Comparison of ENCODE assay signal across 9 mouse cellular contexts in the genomic region with DNA sequence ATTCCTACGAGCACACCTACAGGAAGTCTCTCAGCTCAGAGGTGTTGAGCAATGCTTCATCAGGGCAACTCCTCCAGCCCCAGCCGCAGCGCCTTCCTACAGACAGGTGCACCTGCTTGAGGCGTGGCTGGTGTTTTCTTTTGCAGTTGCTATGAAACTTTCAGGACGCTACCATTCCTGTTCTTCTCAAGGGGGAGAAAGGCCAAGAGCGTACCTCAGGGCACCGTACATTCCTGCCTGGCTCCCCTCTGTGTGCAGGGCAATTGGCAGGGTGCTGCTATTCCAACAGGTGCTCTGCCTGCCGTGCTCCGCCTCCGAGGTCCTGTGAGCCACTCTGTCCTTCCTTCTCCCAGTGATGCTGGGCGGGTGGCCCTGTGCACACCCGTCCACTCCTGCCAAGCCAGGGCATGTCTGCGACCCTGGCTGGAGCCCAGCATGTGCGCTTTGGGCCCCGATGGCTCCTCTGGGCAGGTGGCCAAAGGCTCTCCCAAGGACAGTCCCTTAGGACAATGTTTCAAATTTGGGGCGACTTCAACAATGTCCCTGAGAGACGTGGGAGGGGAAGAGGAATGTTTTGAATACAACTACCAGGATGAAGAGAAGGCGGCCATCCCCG.
DNase-seq lines count a peak whose midpoint lies in the region; ATAC-seq lines count a peak whose summit lies in the region.
"Had no signal": no experiment of that assay in that cellular context is flagged by ENCODE, and none has a peak within 500 bp of the region (broad histone marks: within the 10 kb centered on the region; RNA-seq: fewer than 3 reads in every experiment).

No protein-coding gene starts in this region.

- no peak overlapping the region for H3K9ac ChIP-seq in hindbrain, embryonic 15.5 days
- no peak overlapping the region for H3K9ac ChIP-seq in hindbrain, embryonic 13.5 days
- no peak overlapping the region for H3K9ac ChIP-seq in heart, embryonic 16.5 days (ENCODE audit: low read length)
- no peak overlapping the region for H3K9ac ChIP-seq in liver, embryonic 16.5 days (ENCODE audit: low read depth, low read length)
- H3K9ac ChIP-seq: liver, embryonic 13.5 days had no signal

- peaks cover 5% of the 10 kb centered on the region for H3K4me1 ChIP-seq in hindbrain, embryonic 15.5 days (replicated peaks)
- no peaks in the 10 kb centered on the region for H3K4me1 ChIP-seq in hindbrain, embryonic 13.5 days (replicated peaks)
- peaks cover 12% of the 10 kb centered on the region for H3K4me1 ChIP-seq in heart, embryonic 16.5 days (ENCODE audit: control insufficient read depth, insufficient read depth, low read length)
- H3K4me1 ChIP-seq in liver, embryonic 16.5 days (ENCODE audit: control insufficient read depth, low read depth, low read length): peaks cover 15% of the 10 kb centered on the region

- no peaks in the 10 kb centered on the region for H3K9me3 ChIP-seq in hindbrain, embryonic 15.5 days
- no peaks in the 10 kb centered on the region for H3K9me3 ChIP-seq in hindbrain, embryonic 13.5 days
- H3K9me3 ChIP-seq in heart, embryonic 16.5 days (replicated peaks; ENCODE audit: control insufficient read depth, low read length): no peaks in the 10 kb centered on the region
- H3K9me3 ChIP-seq in liver, embryonic 16.5 days (replicated peaks; ENCODE audit: control insufficient read depth, low read length): no peaks in the 10 kb centered on the region
- H3K9me3 ChIP-seq: liver, embryonic 13.5 days had no signal

- H3K36me3 ChIP-seq in hindbrain, embryonic 15.5 days: peaks cover 7% of the 10 kb centered on the region
- H3K36me3 ChIP-seq in hindbrain, embryonic 13.5 days: peaks cover 9% of the 10 kb centered on the region
- H3K36me3 ChIP-seq in heart, embryonic 16.5 days (ENCODE audit: control insufficient read depth, insufficient read depth): peaks cover 4% of the 10 kb centered on the region
- no peaks in the 10 kb centered on the region for H3K36me3 ChIP-seq in liver, embryonic 16.5 days (ENCODE audit: control insufficient read depth, insufficient read depth)

- 0 out of 2 replicates have a peak, but pooled peaks have one; percentile 38 for ATAC-seq in hindbrain, embryonic 15.5 days (ENCODE audit: low FRiP score, low read depth)
- ATAC-seq in hindbrain, embryonic 13.5 days (ENCODE audit: low FRiP score): no peak
- ATAC-seq in heart, embryonic 16.5 days (replicated peaks; ENCODE audit: extremely low read depth, insufficient read depth, low FRiP score): peak; percentile 65
- ATAC-seq in liver, embryonic 16.5 days (ENCODE audit: low read depth): peak; percentile 49

- H3K27ac ChIP-seq in hindbrain, embryonic 15.5 days (replicated peaks): no peak overlapping the region
- no peak overlapping the region for H3K27ac ChIP-seq in hindbrain, embryonic 13.5 days
- no peak overlapping the region for H3K27ac ChIP-seq in heart, embryonic 16.5 days (ENCODE audit: low read length)
- no peak overlapping the region for H3K27ac ChIP-seq in liver, embryonic 16.5 days (ENCODE audit: low read length)
- H3K27ac ChIP-seq: liver, embryonic 13.5 days had no signal

- WGBS in hindbrain, embryonic 15.5 days: 79% methylated on average over 19 of the region's 19 CpGs
- WGBS in hindbrain, embryonic 13.5 days: 84% methylated on average over 19 of the region's 19 CpGs
- 55% methylated on average over 19 of the region's 19 CpGs for WGBS in heart, embryonic 16.5 days
- 74% methylated on average over 19 of the region's 19 CpGs for WGBS in liver, embryonic 16.5 days (ENCODE audit: insufficient replicate concordance)

- DNase-seq in adrenal gland, postnatal 36 days: peak; percentile 90 to 93
- DNase-seq in yolk sac, embryonic 10.5 days (ENCODE audit: low spot score): peak; percentile 19
- no peak for DNase-seq in layer of hippocampus, adult 11-12 months (ENCODE audit: low spot score)
- DNase-seq in T-cell, adult 2 months (ENCODE audit: low spot score): no peak
- DNase-seq: liver, embryonic 13.5 days had no signal

- H3K27me3 ChIP-seq in hindbrain, embryonic 15.5 days: no peaks in the 10 kb centered on the region
- H3K27me3 ChIP-seq in hindbrain, embryonic 13.5 days: no peaks in the 10 kb centered on the region
- H3K27me3 ChIP-seq in heart, embryonic 16.5 days (ENCODE audit: control insufficient read depth, insufficient read depth, low read length): no peaks in the 10 kb centered on the region
- H3K27me3 ChIP-seq in liver, embryonic 16.5 days (ENCODE audit: control insufficient read depth, insufficient read depth, low read depth, low read length): no peaks in the 10 kb centered on the region
- H3K27me3 ChIP-seq: liver, embryonic 13.5 days had no signal

- no peak overlapping the region for H3K4me3 ChIP-seq in hindbrain, embryonic 15.5 days
- no peak overlapping the region for H3K4me3 ChIP-seq in hindbrain, embryonic 13.5 days
- no peak overlapping the region for H3K4me3 ChIP-seq in heart, embryonic 16.5 days (ENCODE audit: low read length)
- H3K4me3 ChIP-seq in liver, embryonic 16.5 days (ENCODE audit: low read depth, low read length): no peak overlapping the region
- H3K4me3 ChIP-seq: liver, embryonic 13.5 days had no signal

- no peak overlapping the region for H3K4me2 ChIP-seq in hindbrain, embryonic 15.5 days
- H3K4me2 ChIP-seq in hindbrain, embryonic 13.5 days: no peak overlapping the region
- H3K4me2 ChIP-seq in heart, embryonic 16.5 days (ENCODE audit: low read depth, low read length): no peak overlapping the region
- H3K4me2 ChIP-seq in liver, embryonic 16.5 days (ENCODE audit: low read depth, low read length): no peak overlapping the region
- H3K4me2 ChIP-seq: liver, embryonic 13.5 days had no signal

Comparison
In these comparisons a context has a peak if more than half of its experiments do, and no peak if none do; other contexts are left out.
1. DNase-seq: peak in adrenal gland, postnatal 36 days (2 of 2) and yolk sac, embryonic 10.5 days (single experiment); none in layer of hippocampus, adult 11-12 months (single experiment) and T-cell, adult 2 months (single experiment).